Mouse (Mus musculus) forebrain, embryonic 11.5 days (tissue): ENCODE measurements around the gene Oat. TPM values are rescaled to one million over a fixed set of nuclear protein-coding genes. Genes with fewer than 3 reads are reported as not detected.

ENCODE experiments used
- ATAC-seq: fragments of 200-750 bp; cut with Nextera tagmentation; replicated peaks from 2 replicates; pipeline ENCODE4 v1.8.0; 2017; ENCODE audit warnings: moderate TSS enrichment; ENCODE audit not compliant: low FRiP score
- DNase-seq: peaks from one replicate; pipeline ENCODE4 v3.0.0-alpha.2; 2017; ENCODE audit warnings: low spot score
- H3K27ac ChIP-seq: fragments of 300-500 bp; sonication (generic); 2 replicates; pipeline ENCODE4 v1.5.1; 2014; ENCODE audit warnings: low read depth, low read length
- H3K27me3 ChIP-seq: fragments of 300-500 bp; sonication (generic); 2 replicates; pipeline ENCODE4 v1.6.1; 2014; ENCODE audit warnings: mild to moderate bottlenecking, low read length, mixed read lengths; ENCODE audit not compliant: control insufficient read depth, insufficient read depth
- H3K36me3 ChIP-seq: fragments of 300-500 bp; sonication (generic); 2 replicates; pipeline ENCODE4 v1.6.1; 2014; ENCODE audit warnings: mild to moderate bottlenecking, low read length, moderate library complexity, mixed read lengths; ENCODE audit not compliant: control insufficient read depth, insufficient read depth
- H3K4me1 ChIP-seq: fragments of 300-500 bp; sonication (generic); replicated peaks from 2 replicates; pipeline ENCODE4 v1.6.1; 2014; ENCODE audit warnings: low read length, mixed read lengths; ENCODE audit not compliant: control insufficient read depth, insufficient read depth
- H3K4me2 ChIP-seq: fragments of 300-500 bp; sonication (generic); 2 replicates; pipeline ENCODE4 v1.6.1; 2014; ENCODE audit warnings: low read depth, mild to moderate bottlenecking, low read length, moderate library complexity, mixed read lengths; ENCODE audit not compliant: severe bottlenecking
- H3K4me3 ChIP-seq: fragments of 300-500 bp; sonication (generic); 2 replicates; pipeline ENCODE4 v1.5.1; 2014; ENCODE audit warnings: low read depth, low read length
- H3K9ac ChIP-seq: fragments of 300-500 bp; sonication (generic); 2 replicates; pipeline ENCODE4 v1.6.1; 2014; ENCODE audit warnings: low read length
- H3K9me3 ChIP-seq: fragments of 300-500 bp; sonication (generic); 2 replicates; pipeline ENCODE4 v1.6.1; 2016; ENCODE audit warnings: low read length, mixed read lengths; ENCODE audit not compliant: control insufficient read depth
- WGBS: fragments of 180-500 bp; shearing (Covaris S2); extraction: QIAGEN DNeasy Blood & Tissue Kit; methylation state at CpG from one replicate; pipeline ENCODE4 v1.1.7; 2014; 5-methylcytosine and 5-hydroxymethylcytosine counted together
- polyA plus RNA-seq: library from polyadenylated mRNA; unstranded; fragments of >200 nt; fragmentation: Nextera tagmentation; extraction: Ambion mirVana; gene quantifications from 2 replicates; pipeline ENCODE4 v1.2.1, GENCODE M21; 2014

Oat gene
- polyA plus RNA-seq: 134 and 137 TPM in 2 replicates

- peak; percentile 97 for ATAC-seq
- DNase-seq: peak; percentile 97
- Histone ChIP-seq H3K9me3 (no peaks in the 10 kb centered on the region), H3K9ac (peak within 1 kb of the TSS; percentile 67), H3K27ac (peak within 1 kb of the TSS; percentile 78), H3K4me1 (peaks cover 4% of the 10 kb centered on the region; the same call in 1 of the 2 replicates), H3K4me2 (peak within 1 kb of the TSS; percentile 83), H3K27me3 (peaks cover 5% of the 10 kb centered on the region; the same call in 1 of the 2 replicates), H3K4me3 (peak within 1 kb of the TSS; percentile 69), H3K36me3 (no peaks in the 10 kb centered on the region)
- WGBS: under 1% methylated on average over 49 of the region's 49 CpGs
Observed at GRCm38 (mm10) chr7:132576116-132576650, at the start of gene Oat. Oat (minus strand) TSS chr7:132576398.

- ATAC-seq (no peak), DNase-seq (no peak)
- Histone ChIP-seq H3K36me3 (no peaks in the 10 kb centered on the region), H3K4me3 (no peak overlapping the region), H3K27ac (no peak overlapping the region), H3K9ac (no peak overlapping the region), H3K4me2 (no peak overlapping the region), H3K9me3 (no peaks in the 10 kb centered on the region), H3K4me1 (no peaks in the 10 kb centered on the region), H3K27me3 (no peaks in the 10 kb centered on the region)
- 73% methylated on average over 10 of the region's 10 CpGs for WGBS
Observed at GRCm38 (mm10) chr7:132624161-132624560, 48.0 kb upstream of the Oat start.

GRCm38 (mm10) chr7:132619975-132620918 is 44.0 kb upstream of the Oat start:
- WGBS: 86% methylated on average over 15 of the region's 15 CpGs

GRCm38 (mm10) chr7:132619549-132619948 is 43.4 kb upstream of the Oat start:
- Histone ChIP-seq H3K36me3 (no peaks in the 10 kb centered on the region), H3K9me3 (no peaks in the 10 kb centered on the region), H3K4me1 (peaks cover 6% of the 10 kb centered on the region), H3K4me2 (no peak overlapping the region), H3K9ac (no peak overlapping the region), H3K27me3 (no peaks in the 10 kb centered on the region), H3K4me3 (no peak overlapping the region), H3K27ac (no peak overlapping the region)
- peak; percentile 39 for DNase-seq
- ATAC-seq: no peak
- 98% methylated on average over 8 of the region's 8 CpGs for WGBS

More at GRCm38 (mm10) chr7:132619975-132620918, 44.0 kb upstream of the Oat start:
- DNase-seq: no peak
- peaks cover 6% of the 10 kb centered on the region for H3K4me1 ChIP-seq
- H3K27me3 ChIP-seq: no peaks in the 10 kb centered on the region
- no peaks in the 10 kb centered on the region for H3K9me3 ChIP-seq
- H3K4me3 ChIP-seq: no peak overlapping the region
- no peak for ATAC-seq
- H3K9ac ChIP-seq: no peak overlapping the region
- no peaks in the 10 kb centered on the region for H3K36me3 ChIP-seq
- no peak overlapping the region for H3K4me2 ChIP-seq
- no peak overlapping the region for H3K27ac ChIP-seq

GRCm38 (mm10) chr7:132617021-132617564 is 40.9 kb upstream of the Oat start:
- Histone ChIP-seq H3K27me3 (no peaks in the 10 kb centered on the region), H3K4me1 (peaks cover 6% of the 10 kb centered on the region), H3K9ac (no peak overlapping the region), H3K4me2 (no peak overlapping the region), H3K9me3 (no peaks in the 10 kb centered on the region), H3K4me3 (no peak overlapping the region), H3K27ac (no peak overlapping the region), H3K36me3 (no peaks in the 10 kb centered on the region)
- WGBS: 85% methylated on average over 5 of the region's 5 CpGs
- ATAC-seq (no peak), DNase-seq (no peak)

- Histone ChIP-seq H3K27me3 (no peaks in the 10 kb centered on the region), H3K4me1 (peaks cover 6% of the 10 kb centered on the region), H3K27ac (no peak overlapping the region), H3K36me3 (no peaks in the 10 kb centered on the region), H3K4me2 (no peak overlapping the region), H3K9me3 (no peaks in the 10 kb centered on the region), H3K4me3 (no peak overlapping the region), H3K9ac (no peak overlapping the region)
- ATAC-seq (no peak), DNase-seq (no peak)
- WGBS: 10% methylated on average over 6 of the region's 6 CpGs
Observed at GRCm38 (mm10) chr7:132616391-132616790, 40.2 kb upstream of the Oat start.

- Histone ChIP-seq H3K4me2 (no peak overlapping the region), H3K9me3 (no peaks in the 10 kb centered on the region), H3K4me3 (no peak overlapping the region), H3K36me3 (no peaks in the 10 kb centered on the region), H3K9ac (no peak overlapping the region), H3K27me3 (no peaks in the 10 kb centered on the region), H3K4me1 (peaks cover 6% of the 10 kb centered on the region), H3K27ac (no peak overlapping the region)
- ATAC-seq (no peak), DNase-seq (no peak)
- WGBS: 11% methylated on average over 3 of the region's 3 CpGs
Observed at GRCm38 (mm10) chr7:132615346-132615745, 39.1 kb upstream of the Oat start.

GRCm38 (mm10) chr7:132611530-132611929 is 35.3 kb upstream of the Oat start:
- DNase-seq (no peak), ATAC-seq (no peak)
- Histone ChIP-seq H3K4me2 (no peak overlapping the region), H3K9me3 (no peaks in the 10 kb centered on the region), H3K27ac (no peak overlapping the region), H3K9ac (no peak overlapping the region), H3K4me3 (no peak overlapping the region), H3K4me1 (peaks cover 8% of the 10 kb centered on the region), H3K36me3 (no peaks in the 10 kb centered on the region), H3K27me3 (peaks cover 2% of the 10 kb centered on the region; the same call in 1 of the 2 replicates)
- 97% methylated on average over 8 of the region's 8 CpGs for WGBS
